Comparison of ENCODE assay signal across 24 mouse cellular contexts in the genomic region with DNA sequence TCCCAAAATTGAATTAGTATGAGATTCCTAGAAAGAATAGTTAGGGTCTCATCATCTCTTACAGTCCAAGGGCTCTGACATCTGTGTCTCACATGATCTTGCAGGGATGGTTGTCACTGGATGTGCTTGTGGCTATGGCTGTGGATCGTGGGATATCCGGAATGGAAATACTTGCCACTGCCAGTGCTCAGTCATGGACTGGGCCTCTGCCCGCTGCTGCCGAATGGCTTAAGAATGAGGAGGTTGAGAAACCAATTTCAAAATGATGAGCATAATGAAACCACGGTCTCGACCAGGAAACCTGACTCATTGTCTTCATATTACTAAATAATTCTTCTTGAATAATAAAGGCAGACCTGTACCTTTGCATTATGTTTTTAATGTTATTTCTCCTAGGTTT. TPM values are rescaled to one million over a fixed set of nuclear protein-coding genes. Genes with fewer than 3 reads are reported as not detected.
DNase-seq lines count a peak whose midpoint lies in the region; ATAC-seq and TF ChIP-seq lines count a peak whose summit lies in the region.
"Had no signal": no experiment of that assay in that cellular context is flagged by ENCODE, and none has a peak within 500 bp of the region (broad histone marks: within the 10 kb centered on the region; RNA-seq: fewer than 3 reads in every experiment).

No protein-coding gene starts in this region.

- ATAC-seq in liver, postnatal 0 days = peak; percentile 31; the same call in 1 of the 2 replicates
- no peak for ATAC-seq in liver, embryonic 11.5 days (replicated peaks; ENCODE audit: low FRiP score)
- peak; percentile 98 for ATAC-seq in megakaryocyte progenitor cell, adult 5-6 weeks (replicated peaks; ENCODE audit: poor library complexity)
- ATAC-seq in monocyte, adult 5-6 weeks (replicated peaks; ENCODE audit: insufficient number of reproducible peaks, low FRiP score, low TSS enrichment, poor library complexity, severe bottlenecking) = no peak
- ATAC-seq: forebrain, embryonic 14.5 days; hindbrain, embryonic 16.5 days; inflammation-experienced regulatory T-cells, adult 6 months had no signal

- no peak overlapping the region for H3K9ac ChIP-seq in liver, postnatal 0 days (replicated peaks)
- no peak overlapping the region for H3K9ac ChIP-seq in liver, embryonic 11.5 days (ENCODE audit: low read depth, low read length)
- H3K9ac ChIP-seq: embryonic facial prominence, embryonic 13.5 days; heart, embryonic 13.5 days; hindbrain, embryonic 12.5 days had no signal

- no peaks in the 10 kb centered on the region for H3K9me3 ChIP-seq in liver, postnatal 0 days (ENCODE audit: low read length)
- H3K9me3 ChIP-seq in liver, embryonic 11.5 days (ENCODE audit: control insufficient read depth, low read length) = no peaks in the 10 kb centered on the region
- H3K9me3 ChIP-seq: embryonic facial prominence, embryonic 13.5 days; forebrain, embryonic 10.5 days; heart, embryonic 13.5 days; hindbrain, embryonic 12.5 days had no signal

- H3K4me2 ChIP-seq in liver, postnatal 0 days (ENCODE audit: low read depth, low read length) = no peak overlapping the region
- no peak overlapping the region for H3K4me2 ChIP-seq in liver, embryonic 11.5 days
- H3K4me2 ChIP-seq: embryonic facial prominence, embryonic 13.5 days; heart, embryonic 13.5 days; hindbrain, embryonic 12.5 days had no signal

- WGBS in liver, postnatal 0 days (ENCODE audit: insufficient replicate concordance) = 68% methylated on average over 6 of the region's 6 CpGs
- WGBS in liver, embryonic 11.5 days = 88% methylated on average over 6 of the region's 6 CpGs

- H3K27me3 ChIP-seq in liver, postnatal 0 days (ENCODE audit: insufficient read depth, low read length) = no peaks in the 10 kb centered on the region
- no peaks in the 10 kb centered on the region for H3K27me3 ChIP-seq in liver, embryonic 11.5 days (replicated peaks; ENCODE audit: control insufficient read depth, insufficient read depth, low read length)
- H3K27me3 ChIP-seq: embryonic facial prominence, embryonic 13.5 days; heart, embryonic 13.5 days; hindbrain, embryonic 12.5 days had no signal

- no peaks in the 10 kb centered on the region for H3K36me3 ChIP-seq in liver, postnatal 0 days (replicated peaks; ENCODE audit: insufficient read depth, low read length)
- H3K36me3 ChIP-seq in liver, embryonic 11.5 days (ENCODE audit: control insufficient read depth, insufficient read depth, low read length) = no peaks in the 10 kb centered on the region
- H3K36me3 ChIP-seq: embryonic facial prominence, embryonic 13.5 days; forebrain, embryonic 10.5 days; heart, embryonic 13.5 days; hindbrain, embryonic 12.5 days had no signal

- DNase-seq in liver, postnatal 0 days = no peak
- DNase-seq in liver, embryonic 11.5 days (ENCODE audit: low spot score) = no peak
- peak; percentile 25 for DNase-seq in fibroblast of lung, adult 2 months (ENCODE audit: low read depth)
- no peak for DNase-seq in frontal cortex, adult 2 months (ENCODE audit: extremely low spot score in 1 of 2, low spot score in 1 of 2)
- DNase-seq in adrenal gland, adult 18-20 months (ENCODE audit: low spot score in 2 of 2) = no peak
- DNase-seq: adrenal gland, postnatal 14 days; cerebellum, adult 11-12 months; cerebellum, adult 9-10 months; cerebellum, postnatal 25 days; gastrocnemius, postnatal 14 days; heart, adult 11 months; heart, postnatal 36 days had no signal

- no peak overlapping the region for H3K4me3 ChIP-seq in liver, postnatal 0 days (ENCODE audit: low read depth, low read length)
- no peak overlapping the region for H3K4me3 ChIP-seq in liver, embryonic 11.5 days (ENCODE audit: low read depth, low read length)
- H3K4me3 ChIP-seq: embryonic facial prominence, embryonic 13.5 days; forebrain, embryonic 10.5 days; heart, embryonic 13.5 days; hindbrain, embryonic 12.5 days had no signal

- TF ChIP-seq EP300 in liver, postnatal 0 days (IDR thresholded peaks at IDR 0.05; ENCODE audit: low read depth) = no peak

- no peak for TF ChIP-seq CTCF in liver, postnatal 0 days (IDR thresholded peaks at IDR 0.05; ENCODE audit: low read depth)

- no peak overlapping the region for H3K27ac ChIP-seq in liver, postnatal 0 days (ENCODE audit: low read depth)
- H3K27ac ChIP-seq in liver, embryonic 11.5 days (ENCODE audit: low read depth, low read length) = no peak overlapping the region
- H3K27ac ChIP-seq: embryonic facial prominence, embryonic 13.5 days; forebrain, embryonic 10.5 days; heart, embryonic 13.5 days; hindbrain, embryonic 12.5 days had no signal

- H3K4me1 ChIP-seq in liver, postnatal 0 days (ENCODE audit: insufficient read depth) = no peaks in the 10 kb centered on the region
- no peaks in the 10 kb centered on the region for H3K4me1 ChIP-seq in liver, embryonic 11.5 days (replicated peaks; ENCODE audit: control insufficient read depth, insufficient read depth, low read length)
- H3K4me1 ChIP-seq: embryonic facial prominence, embryonic 13.5 days; forebrain, embryonic 10.5 days; heart, embryonic 13.5 days; hindbrain, embryonic 12.5 days had no signal

RNA-seq across cellular contexts. Expression of gene Retnlb, which starts 1.9 kb away (rescaled TPM):
- polyA plus RNA-seq in liver, postnatal 0 days (2015; fragmentation: Nextera tagmentation; extraction: Ambion mirVana) = not detected in 2 replicates
- not detected in 2 replicates for polyA plus RNA-seq in liver, embryonic 11.5 days (2014; fragmentation: Nextera tagmentation; extraction: Ambion mirVana)
- total RNA-seq in megakaryocyte progenitor cell, adult 5-6 weeks (2015) = not detected in 2 replicates
- not detected in 2 replicates for total RNA-seq in megakaryocyte progenitor cell, adult 5-6 weeks (2017)
- not detected in 2 replicates for polyA plus RNA-seq in frontal cortex, adult 2 months (2012; rRNA removed)
- not detected for total RNA-seq in adrenal gland, adult 18-20 months (2021)
- total RNA-seq in monocyte, adult 5-6 weeks (2017) = not detected in 3 replicates
- total RNA-seq: adrenal gland, postnatal 14 days; ES-E14; gastrocnemius, adult 18-20 months; gastrocnemius, postnatal 14 days; heart, postnatal 36 days had no signal
- polyA plus RNA-seq: embryonic facial prominence, embryonic 13.5 days; forebrain, embryonic 10.5 days; forebrain, embryonic 14.5 days; heart, embryonic 13.5 days; heart, postnatal 0 days; hindbrain, embryonic 12.5 days; hindbrain, embryonic 16.5 days; inflammation-experienced regulatory T-cells, adult 6 months had no signal

RNA-seq across cellular contexts. Expression of gene Retnla, which starts 23.8 kb away (rescaled TPM):
- polyA plus RNA-seq in liver, postnatal 0 days (2015; fragmentation: Nextera tagmentation; extraction: Ambion mirVana) = 0.19 TPM in 1 of 2 replicates, not detected in the other
- polyA plus RNA-seq in liver, embryonic 11.5 days (2014; fragmentation: Nextera tagmentation; extraction: Ambion mirVana) = not detected in 2 replicates
- not detected in 2 replicates for total RNA-seq in megakaryocyte progenitor cell, adult 5-6 weeks (2015)
- not detected in 2 replicates for total RNA-seq in megakaryocyte progenitor cell, adult 5-6 weeks (2017)
- not detected in 2 replicates for polyA plus RNA-seq in frontal cortex, adult 2 months (2012; rRNA removed)
- total RNA-seq in adrenal gland, adult 18-20 months (2021) = 10 to 100 TPM in 1 of 2 experiments, 1 to 10 TPM in 1; 6.0 to 48.5 TPM
- total RNA-seq in monocyte, adult 5-6 weeks (2017) = 1.3 to 4.8 TPM in 2 of 3 replicates, not detected in the other
- total RNA-seq: ES-E14 had no signal
- polyA plus RNA-seq: embryonic facial prominence, embryonic 13.5 days; forebrain, embryonic 10.5 days; forebrain, embryonic 14.5 days; heart, embryonic 13.5 days; hindbrain, embryonic 12.5 days; hindbrain, embryonic 16.5 days; inflammation-experienced regulatory T-cells, adult 6 months had no signal

RNA-seq across cellular contexts. Expression of gene Trat1, which starts 46.7 kb away (rescaled TPM):
- not detected in 2 replicates for polyA plus RNA-seq in liver, postnatal 0 days (2015; fragmentation: Nextera tagmentation; extraction: Ambion mirVana)
- polyA plus RNA-seq in liver, embryonic 11.5 days (2014; fragmentation: Nextera tagmentation; extraction: Ambion mirVana) = not detected in 2 replicates
- not detected in 2 replicates for total RNA-seq in megakaryocyte progenitor cell, adult 5-6 weeks (2015)
- total RNA-seq in megakaryocyte progenitor cell, adult 5-6 weeks (2017) = 0.14 and 0.54 TPM in 2 replicates
- polyA plus RNA-seq in frontal cortex, adult 2 months (2012; rRNA removed) = 0.84 and 1.8 TPM in 2 replicates
- total RNA-seq in adrenal gland, adult 18-20 months (2021) = not detected
- 0.32 to 0.95 TPM (median 0.49 TPM) in 3 replicates for total RNA-seq in monocyte, adult 5-6 weeks (2017)
- total RNA-seq: adrenal gland, postnatal 14 days; ES-E14; gastrocnemius, adult 18-20 months; gastrocnemius, postnatal 14 days; heart, postnatal 36 days had no signal
- polyA plus RNA-seq: embryonic facial prominence, embryonic 13.5 days; forebrain, embryonic 10.5 days; forebrain, embryonic 14.5 days; heart, embryonic 13.5 days; heart, postnatal 0 days; hindbrain, embryonic 12.5 days had no signal

RNA-seq across cellular contexts. Expression of gene Retnlg, which starts 53.9 kb away (rescaled TPM):
- 82.0 and 94.6 TPM in 2 replicates for polyA plus RNA-seq in liver, postnatal 0 days (2015; fragmentation: Nextera tagmentation; extraction: Ambion mirVana)
- not detected in 2 replicates for polyA plus RNA-seq in liver, embryonic 11.5 days (2014; fragmentation: Nextera tagmentation; extraction: Ambion mirVana)
- 131 and 143 TPM in 2 replicates for total RNA-seq in megakaryocyte progenitor cell, adult 5-6 weeks (2015)
- 34.6 and 51.2 TPM in 2 replicates for total RNA-seq in megakaryocyte progenitor cell, adult 5-6 weeks (2017)
- 0.29 and 0.78 TPM in 2 replicates for polyA plus RNA-seq in frontal cortex, adult 2 months (2012; rRNA removed)
- total RNA-seq in adrenal gland, adult 18-20 months (2021) = not detected
- total RNA-seq in monocyte, adult 5-6 weeks (2017) = 1,186 to 1,217 TPM in 2 of 3 replicates, not detected in the other
- total RNA-seq: ES-E14; gastrocnemius, adult 18-20 months; gastrocnemius, postnatal 14 days had no signal
- polyA plus RNA-seq: embryonic facial prominence, embryonic 13.5 days; forebrain, embryonic 10.5 days; forebrain, embryonic 14.5 days; heart, embryonic 13.5 days; inflammation-experienced regulatory T-cells, adult 6 months had no signal

Comparison
In these comparisons a context has a peak if more than half of its experiments do, and no peak if none do; other contexts are left out.
1. ATAC-seq: peak in liver, postnatal 0 days (single experiment) and megakaryocyte progenitor cell, adult 5-6 weeks (single experiment); none in liver, embryonic 11.5 days (single experiment) and monocyte, adult 5-6 weeks (single experiment).